Mouse (Mus musculus) liver, embryonic 14.5 days (tissue): ENCODE data around the gene Ddx41.

ENCODE experiments used
- CTCF ChIP-seq: IDR thresholded peaks from 2 replicates; pipeline ENCODE4 v1.5.1; 2016; ENCODE audit warnings: antibody characterized with exemption, low read depth, control low read depth
- EP300 ChIP-seq: IDR thresholded peaks from 2 replicates; pipeline ENCODE4 v1.6.1; 2016; ENCODE audit warnings: antibody characterized with exemption, low read depth

GRCm38 (mm10) chr13:55575932-55576331 lies 39.5 kb upstream of the Ddx41 start:
- TF ChIP-seq CTCF (no peak), EP300 (no peak)
